Mouse (Mus musculus) heart, adult 8-10 months (tissue): ENCODE measurements around the gene Abcb9. TPM values are rescaled to one million over a fixed set of nuclear protein-coding genes. Genes with fewer than 3 reads are reported as not detected.

Experiments used
- DNase-seq: peaks from one replicate; pipeline ENCODE4 v3.0.0; 2022; ENCODE audit warnings: low spot score
- total RNA-seq, 4 experiments: library from RNA; stranded (reverse); gene quantifications; 2 replicates each; pipeline ENCODE4 v1.2.4; 2022

Gene Abcb9
- total RNA-seq, 4 experiments from 2014 or later: 9.5 to 11.9 (median 11.1) TPM

DNA sequence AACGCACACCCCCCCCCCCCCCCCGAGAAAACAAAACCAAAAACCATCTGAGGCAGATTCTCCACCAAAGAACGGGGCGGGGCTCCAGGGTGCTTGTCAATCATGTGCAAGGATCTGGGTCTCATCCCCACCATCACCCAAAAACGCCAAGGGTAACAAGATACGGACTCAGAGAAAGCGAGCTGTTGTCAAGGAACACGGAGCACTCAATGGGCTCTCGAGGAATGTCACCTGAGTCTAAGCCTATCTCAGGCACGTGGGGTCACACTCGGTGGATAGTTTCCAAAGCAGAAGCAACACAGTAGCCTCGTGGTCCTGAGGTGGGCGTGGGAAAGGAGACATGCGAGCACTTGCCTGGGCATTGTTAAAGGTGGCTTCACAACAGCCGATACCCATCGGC lies 81.9 kb downstream of the Abcb9 start:
- no peak for DNase-seq

DNA sequence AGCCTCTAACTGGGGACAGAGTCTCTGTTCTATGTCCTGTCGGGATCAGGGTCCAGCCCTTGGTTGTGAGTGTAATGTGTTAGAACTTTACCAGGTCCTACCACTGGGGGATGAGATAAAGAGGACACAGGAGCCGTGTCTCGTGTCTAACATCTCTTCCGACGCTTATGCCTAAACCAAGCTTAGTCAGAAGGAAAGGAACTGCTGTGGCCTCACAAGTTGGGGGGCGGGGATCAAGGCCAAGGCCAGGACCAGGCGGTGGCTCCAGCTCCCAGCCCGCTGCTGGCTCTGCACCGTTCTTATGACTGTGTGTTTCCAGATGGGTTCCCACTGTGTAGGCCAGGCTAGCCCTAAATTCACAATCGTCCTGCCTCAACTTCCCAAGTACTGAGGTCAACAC lies 82.7 kb downstream of the Abcb9 start:
- no peak for DNase-seq

DNA sequence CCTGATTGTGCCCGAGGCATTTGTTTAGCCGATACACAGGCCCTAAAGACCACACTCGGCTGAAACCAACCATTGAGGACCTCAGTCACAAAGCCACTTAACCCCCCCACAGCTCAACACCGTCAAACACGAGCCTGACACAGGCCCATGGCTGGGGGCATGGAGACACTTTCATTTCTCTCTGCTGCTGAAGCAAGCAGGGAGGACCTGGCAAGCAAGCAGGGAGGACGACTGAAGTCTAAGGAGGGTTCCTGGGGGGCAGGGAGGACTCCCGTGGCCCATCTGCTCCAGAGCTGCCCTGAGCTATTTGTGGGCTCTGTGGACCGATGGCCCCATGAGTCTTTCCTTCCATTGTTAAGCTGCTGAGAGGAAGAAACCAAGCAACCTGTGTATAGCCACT lies 83.7 kb downstream of the Abcb9 start:
- DNase-seq: no peak

Other genes with a start within 250 kb of the Abcb9 start
- gene Hcar2, start 230.3 kb downstream of the Abcb9 start, total RNA-seq: 1 to 10 TPM in 1 of 4 experiments, under 1 TPM in 2, not detected in 1; 0.12 to 2.0 (median 0.22) TPM
- gene Hcar1, start 215.8 kb downstream of the Abcb9 start, total RNA-seq: under 1 TPM; 0.31 to 0.52 (median 0.42) TPM
- 10 to 100 TPM; 45.9 to 52.4 (median 50.6) TPM for gene Denr, start 188.6 kb downstream of the Abcb9 start, total RNA-seq
- gene Gm43518, start 168.4 kb downstream of the Abcb9 start, total RNA-seq: under 1 TPM in 1 of 4 experiments, not detected in 3; 0.92 TPM
- gene Ccdc62, start 165.1 kb downstream of the Abcb9 start, total RNA-seq: 1 to 10 TPM in 3 of 4 experiments, under 1 TPM in 1; 0.60 to 3.8 (median 2.0) TPM
- gene Hip1r, start 122.2 kb downstream of the Abcb9 start, total RNA-seq: 10 to 100 TPM; 11.5 to 15.5 (median 13.7) TPM
- gene Vps37b, start 63.5 kb downstream of the Abcb9 start, total RNA-seq: 10 to 100 TPM; 13.7 to 24.0 (median 16.5) TPM
- gene Ogfod2, start 16.5 kb upstream of the Abcb9 start, total RNA-seq: 10 to 100 TPM; 14.1 to 20.7 (median 19.2) TPM
- 10 to 100 TPM; 34.8 to 38.4 (median 37.4) TPM for gene Arl6ip4, start 20.3 kb upstream of the Abcb9 start, total RNA-seq
- gene Pitpnm2, start 154.0 kb upstream of the Abcb9 start, total RNA-seq: 10 to 100 TPM; 39.8 to 52.2 (median 44.5) TPM
- 1 to 10 TPM; 3.6 to 5.7 (median 5.0) TPM for gene Mphosph9, start 232.2 kb upstream of the Abcb9 start, total RNA-seq
- 10 to 100 TPM; 13.8 to 15.3 (median 14.5) TPM for gene 2810006K23Rik, start 232.3 kb upstream of the Abcb9 start, total RNA-seq